Mouse (Mus musculus): ENCODE data around the gene Elmsan1. TPM values are rescaled to one million over a fixed set of nuclear protein-coding genes. Genes with fewer than 3 reads are reported as not detected.

The Elmsan1 gene
- polyA plus RNA-seq, 1 experiment from 2014 or later: 4.3 TPM

- H3K27ac ChIP-seq (replicated peaks; ENCODE audit: low read depth, low read length): no peak overlapping the region
- DNase-seq: no peak
- H3K9ac ChIP-seq (replicated peaks; ENCODE audit: low read length): no peak overlapping the region
- H3K36me3 ChIP-seq (ENCODE audit: control insufficient read depth, insufficient read depth, low read length): no peaks in the 10 kb centered on the region
- no peak overlapping the region for H3K4me2 ChIP-seq (ENCODE audit: low read length)
- no peaks in the 10 kb centered on the region for H3K27me3 ChIP-seq (ENCODE audit: control insufficient read depth, insufficient read depth, low read length)
- WGBS: 97% methylated on average over 4 of the region's 4 CpGs
- H3K9me3 ChIP-seq (ENCODE audit: control insufficient read depth, low read length): no peaks in the 10 kb centered on the region
- no peak overlapping the region for H3K4me3 ChIP-seq (replicated peaks; ENCODE audit: low read depth, low read length)
- no peak for ATAC-seq (ENCODE audit: low FRiP score, low TSS enrichment)
- no peaks in the 10 kb centered on the region for H3K4me1 ChIP-seq (ENCODE audit: control insufficient read depth, insufficient read depth, low read length)
Observed at GRCm38 (mm10) chr12:84201222-84201621, 17.5 kb downstream of the Elmsan1 start.

- Histone ChIP-seq H3K36me3 (ENCODE audit: control insufficient read depth, insufficient read depth, low read length) (no peaks in the 10 kb centered on the region), H3K4me3 (replicated peaks; ENCODE audit: low read depth, low read length) (no peak overlapping the region), H3K27me3 (ENCODE audit: control insufficient read depth, insufficient read depth, low read length) (no peaks in the 10 kb centered on the region), H3K4me2 (ENCODE audit: low read length) (no peak overlapping the region), H3K27ac (replicated peaks; ENCODE audit: low read depth, low read length) (no peak overlapping the region), H3K4me1 (ENCODE audit: control insufficient read depth, insufficient read depth, low read length) (0 out of 2 replicates have a peak, but pooled peaks cover 8% of the 10 kb centered on the region), H3K9ac (replicated peaks; ENCODE audit: low read length) (no peak overlapping the region), H3K9me3 (ENCODE audit: control insufficient read depth, low read length) (no peaks in the 10 kb centered on the region)
- 81% methylated on average over 10 of the region's 10 CpGs for WGBS
- no peak for DNase-seq
- ATAC-seq (ENCODE audit: low FRiP score, low TSS enrichment): no peak
Observed at GRCm38 (mm10) chr12:84198880-84199279, 19.8 kb downstream of the Elmsan1 start.

- Histone ChIP-seq H3K9ac (replicated peaks; ENCODE audit: low read length) (no peak overlapping the region), H3K4me3 (replicated peaks; ENCODE audit: low read depth, low read length) (no peak overlapping the region), H3K4me1 (ENCODE audit: control insufficient read depth, insufficient read depth, low read length) (0 out of 2 replicates have a peak, but pooled peaks cover 8% of the 10 kb centered on the region), H3K27ac (replicated peaks; ENCODE audit: low read depth, low read length) (no peak overlapping the region), H3K36me3 (ENCODE audit: control insufficient read depth, insufficient read depth, low read length) (no peaks in the 10 kb centered on the region), H3K27me3 (ENCODE audit: control insufficient read depth, insufficient read depth, low read length) (no peaks in the 10 kb centered on the region), H3K9me3 (ENCODE audit: control insufficient read depth, low read length) (no peaks in the 10 kb centered on the region), H3K4me2 (ENCODE audit: low read length) (no peak overlapping the region)
- no peak for ATAC-seq (ENCODE audit: low FRiP score, low TSS enrichment)
- no peak for DNase-seq
- WGBS: 54% methylated on average over 8 of the region's 8 CpGs
Observed at GRCm38 (mm10) chr12:84198076-84198679, 20.5 kb downstream of the Elmsan1 start.

GRCm38 (mm10) chr12:84195195-84195594 is 23.5 kb downstream of the Elmsan1 start:
- no peaks in the 10 kb centered on the region for H3K9me3 ChIP-seq (ENCODE audit: control insufficient read depth, low read length)
- H3K4me1 ChIP-seq (ENCODE audit: control insufficient read depth, insufficient read depth, low read length): peaks cover 31% of the 10 kb centered on the region
- H3K27me3 ChIP-seq (ENCODE audit: control insufficient read depth, insufficient read depth, low read length): no peaks in the 10 kb centered on the region
- no peak overlapping the region for H3K4me3 ChIP-seq (replicated peaks; ENCODE audit: low read depth, low read length)
- WGBS: 59% methylated on average over 6 of the region's 6 CpGs
- no peaks in the 10 kb centered on the region for H3K36me3 ChIP-seq (ENCODE audit: control insufficient read depth, insufficient read depth, low read length)
- H3K4me2 ChIP-seq (ENCODE audit: low read length): no peak overlapping the region
- no peak overlapping the region for H3K27ac ChIP-seq (replicated peaks; ENCODE audit: low read depth, low read length)
- ATAC-seq (ENCODE audit: low FRiP score, low TSS enrichment) (no peak), DNase-seq (no peak)
- no peak overlapping the region for H3K9ac ChIP-seq (replicated peaks; ENCODE audit: low read length)

DNA sequence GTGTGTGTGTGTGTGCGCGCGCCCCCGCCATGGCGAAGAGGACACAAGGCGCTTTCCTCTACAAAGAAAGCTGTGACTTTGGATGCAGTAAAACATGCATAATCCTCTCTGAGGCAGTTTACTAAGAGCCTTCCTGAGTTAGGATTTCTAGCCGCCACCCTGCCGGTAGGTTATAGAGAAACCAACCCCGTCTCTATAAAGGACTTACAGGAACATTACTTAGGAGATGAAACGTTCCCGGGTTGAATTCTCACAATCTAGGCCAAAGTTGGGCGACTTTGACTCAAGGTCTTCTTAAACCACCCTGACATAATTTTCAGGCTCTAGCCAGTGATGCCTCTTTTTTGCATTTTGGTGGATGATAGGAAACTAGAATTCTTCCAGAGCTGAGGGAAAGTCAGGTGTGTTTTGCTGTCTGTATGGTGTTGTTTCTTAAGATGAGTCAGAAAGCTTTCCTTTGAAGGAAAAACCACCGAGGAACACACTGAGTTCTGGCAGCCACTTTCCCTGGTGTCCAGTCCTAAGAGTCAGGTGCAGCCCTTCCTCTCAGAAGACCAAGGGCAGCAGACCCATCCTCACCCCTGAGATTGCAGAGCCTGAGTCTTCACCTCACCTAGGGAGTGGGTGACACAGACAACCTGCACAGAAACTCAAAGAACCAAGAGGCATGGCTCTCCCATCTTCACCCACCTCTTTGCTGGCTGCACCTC is 24.1 kb downstream of the Elmsan1 start:
- Histone ChIP-seq H3K27ac (replicated peaks; ENCODE audit: low read depth, low read length) (peak overlapping the region; percentile 95), H3K4me1 (ENCODE audit: control insufficient read depth, insufficient read depth, low read length) (peaks cover 33% of the 10 kb centered on the region), H3K36me3 (ENCODE audit: control insufficient read depth, insufficient read depth, low read length) (no peaks in the 10 kb centered on the region), H3K9me3 (ENCODE audit: control insufficient read depth, low read length) (no peaks in the 10 kb centered on the region), H3K4me2 (ENCODE audit: low read length) (peak overlapping the region; percentile 84), H3K4me3 (replicated peaks; ENCODE audit: low read depth, low read length) (peak overlapping the region; percentile 83), H3K9ac (replicated peaks; ENCODE audit: low read length) (peak overlapping the region; percentile 89), H3K27me3 (ENCODE audit: control insufficient read depth, insufficient read depth, low read length) (no peaks in the 10 kb centered on the region)
- DNase-seq: peak; percentile 60
- 0 out of 2 replicates have a peak, but pooled peaks have one; percentile 1 for ATAC-seq (ENCODE audit: low FRiP score, low TSS enrichment)
- 3% methylated on average over 13 of the region's 13 CpGs for WGBS

DNA sequence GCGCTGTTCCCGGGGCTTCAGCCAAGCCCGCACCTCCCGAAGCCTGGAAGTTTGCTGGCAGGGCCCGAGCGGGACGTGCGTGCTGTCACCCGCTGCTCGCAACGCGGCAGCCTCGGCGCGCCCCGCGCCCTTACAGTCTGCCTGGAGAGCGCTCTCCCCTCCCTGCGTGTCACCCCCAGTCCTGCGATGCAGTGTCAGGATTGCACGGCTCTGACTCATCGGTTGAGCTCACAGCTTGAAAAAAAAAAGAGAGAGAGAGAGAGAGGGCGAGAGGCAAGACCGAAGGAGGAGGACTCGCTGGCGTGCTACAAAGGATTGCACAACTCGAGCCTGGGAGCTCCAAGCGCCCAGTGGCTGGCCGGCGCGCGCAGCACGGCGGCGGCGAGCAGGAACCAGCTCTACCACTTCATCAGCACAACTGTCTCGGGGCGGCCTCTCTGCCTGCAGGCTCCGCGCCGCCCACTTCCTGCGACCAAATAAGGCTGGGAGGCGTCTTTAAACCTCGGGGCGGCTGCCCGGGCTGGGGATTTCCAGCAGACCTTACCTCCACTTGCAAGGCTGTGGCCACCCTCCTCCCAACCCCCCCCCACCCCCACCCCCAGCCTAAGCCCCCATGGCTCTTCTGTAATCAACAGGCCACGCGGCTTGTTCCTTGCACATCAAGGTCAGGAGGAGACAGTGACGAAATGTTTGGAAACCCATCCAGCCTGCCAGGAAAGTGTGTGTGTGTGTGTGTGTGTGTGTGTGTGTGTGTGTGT is 24.9 kb downstream of the Elmsan1 start:
- Histone ChIP-seq H3K4me1 (ENCODE audit: control insufficient read depth, insufficient read depth, low read length) (peaks cover 39% of the 10 kb centered on the region), H3K4me3 (replicated peaks; ENCODE audit: low read depth, low read length) (peak overlapping the region; percentile 83), H3K9ac (replicated peaks; ENCODE audit: low read length) (peak overlapping the region; percentile 89), H3K27ac (replicated peaks; ENCODE audit: low read depth, low read length) (peak overlapping the region; percentile 95), H3K36me3 (ENCODE audit: control insufficient read depth, insufficient read depth, low read length) (no peaks in the 10 kb centered on the region), H3K27me3 (ENCODE audit: control insufficient read depth, insufficient read depth, low read length) (no peaks in the 10 kb centered on the region), H3K4me2 (ENCODE audit: low read length) (peak overlapping the region; percentile 84), H3K9me3 (ENCODE audit: control insufficient read depth, low read length) (no peaks in the 10 kb centered on the region)
- DNase-seq (peak; percentile 92), ATAC-seq (ENCODE audit: low FRiP score, low TSS enrichment) (peak; percentile 74)
- under 1% methylated on average over 49 of the region's 49 CpGs for WGBS

DNA sequence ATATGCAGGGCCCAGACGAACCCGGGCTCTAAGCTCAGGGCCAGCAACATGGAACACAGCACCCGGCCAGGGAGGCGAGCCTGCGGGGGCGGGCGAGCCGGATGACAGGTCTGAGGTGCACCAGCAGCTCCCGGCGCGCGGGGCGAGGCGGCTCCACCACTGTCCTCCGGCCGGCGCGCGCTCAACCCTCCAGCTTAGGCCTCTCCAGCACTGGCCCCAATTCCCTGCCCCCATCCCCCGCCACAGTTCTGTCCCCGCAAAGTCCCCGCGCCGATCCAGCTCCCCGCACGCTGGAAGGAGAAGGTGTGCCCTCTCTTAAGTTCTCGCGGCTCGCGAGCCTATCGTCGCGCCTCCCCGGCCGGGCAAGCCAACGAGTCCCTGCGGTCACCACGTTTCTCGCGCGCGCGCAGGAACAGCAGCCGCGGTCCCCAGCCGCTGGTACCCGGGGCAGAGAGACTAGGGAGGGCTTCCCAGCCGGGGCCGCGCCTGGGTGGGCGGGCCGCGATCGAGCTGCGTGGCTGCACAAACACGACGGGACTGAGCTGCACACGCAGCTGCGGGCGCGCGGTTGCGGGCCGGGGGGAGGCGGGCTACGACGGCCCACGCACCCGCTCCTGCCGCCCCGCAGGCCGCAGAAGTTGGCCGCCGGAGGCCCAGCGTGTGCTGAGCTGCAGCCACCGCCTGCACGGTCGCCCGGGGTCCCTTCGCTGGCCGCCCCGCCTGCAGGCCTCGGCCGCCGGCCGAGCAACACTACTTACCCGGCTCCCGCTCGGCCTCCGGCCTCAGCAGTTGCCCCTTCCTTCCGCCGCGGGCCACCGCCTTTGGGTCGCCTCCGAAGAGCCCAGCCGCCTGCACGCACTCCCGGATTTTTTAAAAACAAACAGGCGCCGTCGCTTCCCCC is 25.7 kb downstream of the Elmsan1 start:
- peak; percentile 55 for ATAC-seq (ENCODE audit: low FRiP score, low TSS enrichment)
- no peaks in the 10 kb centered on the region for H3K36me3 ChIP-seq (ENCODE audit: control insufficient read depth, insufficient read depth, low read length)
- peak overlapping the region; percentile 84 for H3K4me2 ChIP-seq (ENCODE audit: low read length)
- H3K4me3 ChIP-seq (replicated peaks; ENCODE audit: low read depth, low read length): peak overlapping the region; percentile 83
- no peaks in the 10 kb centered on the region for H3K27me3 ChIP-seq (ENCODE audit: control insufficient read depth, insufficient read depth, low read length)
- no peaks in the 10 kb centered on the region for H3K9me3 ChIP-seq (ENCODE audit: control insufficient read depth, low read length)
- peak overlapping the region; percentile 95 for H3K27ac ChIP-seq (replicated peaks; ENCODE audit: low read depth, low read length)
- H3K4me1 ChIP-seq (ENCODE audit: control insufficient read depth, insufficient read depth, low read length): peaks cover 46% of the 10 kb centered on the region
- WGBS: under 1% methylated on average over 101 of the region's 102 CpGs
- H3K9ac ChIP-seq (replicated peaks; ENCODE audit: low read length): peak overlapping the region; percentile 89
- peak; percentile 87 for DNase-seq

- H3K4me1 ChIP-seq (ENCODE audit: control insufficient read depth, insufficient read depth, low read length): peaks cover 50% of the 10 kb centered on the region
- H3K9ac ChIP-seq (replicated peaks; ENCODE audit: low read length): peak overlapping the region; percentile 89
- ATAC-seq (ENCODE audit: low FRiP score, low TSS enrichment) (no peak), DNase-seq (no peak)
- H3K27ac ChIP-seq (replicated peaks; ENCODE audit: low read depth, low read length): peak overlapping the region; percentile 95
- 3% methylated on average over 13 of the region's 13 CpGs for WGBS
- peak overlapping the region; percentile 84 for H3K4me2 ChIP-seq (ENCODE audit: low read length)
- H3K27me3 ChIP-seq (ENCODE audit: control insufficient read depth, insufficient read depth, low read length): no peaks in the 10 kb centered on the region
- peak overlapping the region; percentile 83 for H3K4me3 ChIP-seq (replicated peaks; ENCODE audit: low read depth, low read length)
- no peaks in the 10 kb centered on the region for H3K9me3 ChIP-seq (ENCODE audit: control insufficient read depth, low read length)
- H3K36me3 ChIP-seq (ENCODE audit: control insufficient read depth, insufficient read depth, low read length): no peaks in the 10 kb centered on the region
Observed at GRCm38 (mm10) chr12:84192280-84192679, 26.4 kb downstream of the Elmsan1 start.
